Mouse (Mus musculus): ENCODE data around the gene Fam181b. TPM values are rescaled to one million over a fixed set of nuclear protein-coding genes. Genes with fewer than 3 reads are reported as not detected.

Fam181b gene
- polyA plus RNA-seq, 1 experiment from 2014 or later, result 32.2 TPM

- Histone ChIP-seq H3K4me1 (peaks cover 52% of the 10 kb centered on the region), H3K4me3 (peak overlapping the region; percentile 90), H3K36me3 (replicated peaks) (no peaks in the 10 kb centered on the region), H3K27ac (peak overlapping the region; percentile 84), H3K27me3 (replicated peaks) (no peaks in the 10 kb centered on the region), H3K9ac (peak overlapping the region; percentile 85), H3K9me3 (no peaks in the 10 kb centered on the region), H3K4me2 (peak overlapping the region; percentile 85)
- ATAC-seq (replicated peaks), result peak; percentile 25; the same call in 1 of the 2 replicates
- 8% methylated on average over 7 of the region's 7 CpGs for WGBS
These were observed 263 bp upstream of the Fam181b start for GRCm38 (mm10) chr7:93079420-93079784.

GRCm38 (mm10) chr7:93080731-93081430 is 1.2 kb downstream of the Fam181b start:
- Histone ChIP-seq H3K36me3 (replicated peaks) (no peaks in the 10 kb centered on the region), H3K27me3 (replicated peaks) (no peaks in the 10 kb centered on the region), H3K27ac (peak overlapping the region; percentile 84), H3K4me1 (peaks cover 52% of the 10 kb centered on the region), H3K4me2 (peak overlapping the region; percentile 85), H3K9ac (peak overlapping the region; percentile 85), H3K9me3 (no peaks in the 10 kb centered on the region), H3K4me3 (peak overlapping the region; percentile 90)
- peak; percentile 13 for ATAC-seq (replicated peaks)
- under 1% methylated on average over 45 of the region's 45 CpGs for WGBS

GRCm38 (mm10) chr7:93093371-93094058 is 13.8 kb downstream of the Fam181b start:
- no peaks in the 10 kb centered on the region for H3K9me3 ChIP-seq
- peak overlapping the region; percentile 9 for H3K4me3 ChIP-seq
- no peak overlapping the region for H3K9ac ChIP-seq
- WGBS, result 5% methylated on average over 11 of the region's 11 CpGs
- peak overlapping the region; percentile 44 for H3K4me2 ChIP-seq
- peak overlapping the region; percentile 49 for H3K27ac ChIP-seq
- no peaks in the 10 kb centered on the region for H3K36me3 ChIP-seq (replicated peaks)
- ATAC-seq (replicated peaks), result peak; percentile 84
- peaks cover 20% of the 10 kb centered on the region for H3K4me1 ChIP-seq
- H3K27me3 ChIP-seq (replicated peaks), result no peaks in the 10 kb centered on the region; the same call in 1 of the 2 replicates

- peak overlapping the region; percentile 45 for H3K4me2 ChIP-seq
- H3K27me3 ChIP-seq (replicated peaks), result no peaks in the 10 kb centered on the region; the same call in 1 of the 2 replicates
- H3K4me1 ChIP-seq, result peaks cover 20% of the 10 kb centered on the region
- peak overlapping the region; percentile 25; the same call in 1 of the 2 replicates for H3K9ac ChIP-seq
- no peaks in the 10 kb centered on the region for H3K9me3 ChIP-seq
- peak overlapping the region; percentile 27 for H3K4me3 ChIP-seq
- peak; percentile 82 for ATAC-seq (replicated peaks)
- peak overlapping the region; percentile 36; the same call in 1 of the 2 replicates for H3K27ac ChIP-seq
- H3K36me3 ChIP-seq (replicated peaks), result no peaks in the 10 kb centered on the region
- WGBS, result 1% methylated on average over 8 of the region's 8 CpGs
These were observed 15.8 kb downstream of the Fam181b start for GRCm38 (mm10) chr7:93095511-93095910.

DNA sequence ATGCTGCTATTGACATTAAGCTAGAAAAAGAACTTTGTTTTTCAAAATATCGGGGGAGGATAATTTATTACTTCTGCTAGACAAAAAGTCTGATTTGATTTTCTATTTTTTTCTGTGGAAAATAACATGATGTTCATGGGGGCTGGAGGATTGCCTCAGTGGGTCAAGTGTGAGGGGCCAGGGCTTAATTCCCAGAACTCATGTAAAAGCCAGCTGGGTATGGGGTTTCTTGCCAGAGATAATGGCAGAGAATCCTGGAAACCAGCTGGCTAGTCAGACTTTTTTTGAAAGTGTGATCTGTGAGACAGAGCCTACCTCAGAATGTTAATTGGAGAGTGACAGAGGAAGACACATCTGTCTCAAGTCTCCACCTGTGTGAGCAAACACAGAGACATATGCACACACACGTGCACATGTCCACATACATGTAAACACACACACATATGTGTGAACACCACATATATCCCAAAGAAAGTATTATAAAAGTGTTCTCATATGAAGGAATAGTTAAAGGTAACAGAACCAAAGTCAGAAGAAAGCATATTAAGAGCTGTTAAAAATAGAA is 25.2 kb downstream of the Fam181b start:
- no peak overlapping the region for H3K4me3 ChIP-seq
- no peaks in the 10 kb centered on the region for H3K27me3 ChIP-seq (replicated peaks)
- no peaks in the 10 kb centered on the region for H3K4me1 ChIP-seq
- no peak overlapping the region for H3K4me2 ChIP-seq
- 88% methylated on average over 2 of the region's 2 CpGs for WGBS
- no peaks in the 10 kb centered on the region for H3K9me3 ChIP-seq
- H3K36me3 ChIP-seq (replicated peaks), result no peaks in the 10 kb centered on the region
- H3K9ac ChIP-seq, result no peak overlapping the region
- ATAC-seq (replicated peaks), result no peak
- no peak overlapping the region for H3K27ac ChIP-seq

DNA sequence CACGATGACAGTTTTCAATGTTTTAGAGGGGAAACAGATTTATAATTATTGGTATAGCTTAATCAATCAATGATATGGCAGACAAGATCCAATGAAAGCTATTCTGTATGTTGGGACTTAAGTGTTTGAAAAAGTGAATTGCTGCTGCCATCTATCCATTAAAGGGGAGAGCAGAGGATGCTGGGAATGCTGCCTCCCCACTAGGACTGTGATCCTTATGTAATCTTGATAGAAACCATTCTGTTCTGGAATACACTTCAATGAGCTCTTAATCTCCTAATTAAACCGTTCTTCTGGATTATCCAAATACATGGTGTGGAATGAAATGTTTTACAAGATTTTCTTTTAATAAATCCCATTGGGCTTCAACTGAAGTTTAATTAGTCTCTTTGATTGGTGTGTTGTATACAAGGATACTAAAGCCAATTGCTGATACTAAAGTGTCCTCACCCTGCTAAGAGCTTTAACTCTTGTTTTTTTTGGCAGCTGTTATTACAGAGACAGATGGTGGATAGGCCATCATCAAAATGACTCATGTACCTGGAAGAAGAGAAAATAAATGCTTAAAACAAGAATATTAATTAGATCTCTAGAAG is 30.8 kb downstream of the Fam181b start:
- ATAC-seq (replicated peaks), result peak; percentile 50
- H3K4me3 ChIP-seq, result no peak overlapping the region
- H3K9ac ChIP-seq, result no peak overlapping the region
- no peak overlapping the region for H3K4me2 ChIP-seq
- 72% methylated on average over 2 of the region's 2 CpGs for WGBS
- no peaks in the 10 kb centered on the region for H3K27me3 ChIP-seq (replicated peaks)
- no peaks in the 10 kb centered on the region for H3K4me1 ChIP-seq
- H3K9me3 ChIP-seq, result no peaks in the 10 kb centered on the region
- no peak overlapping the region for H3K27ac ChIP-seq
- no peaks in the 10 kb centered on the region for H3K36me3 ChIP-seq (replicated peaks)

DNA sequence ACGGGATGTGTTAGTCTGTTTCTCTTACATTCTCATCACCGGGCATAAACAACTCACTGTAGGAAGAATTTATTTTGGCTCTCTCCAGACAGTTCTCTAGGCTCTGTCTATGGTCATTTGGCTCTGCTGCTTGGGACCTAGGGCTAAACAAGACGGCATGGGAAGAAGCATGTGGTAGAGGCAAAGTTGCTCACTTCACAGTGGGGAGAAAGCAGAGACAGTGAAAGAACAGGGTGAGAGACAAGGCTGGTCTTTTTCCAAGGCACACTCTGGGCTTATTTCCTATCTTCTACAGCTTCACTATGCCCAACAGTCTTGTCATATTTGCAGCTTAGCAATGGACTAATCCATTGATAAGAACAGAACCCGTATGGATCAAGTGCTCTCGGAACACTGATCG is 31.4 kb downstream of the Fam181b start:
- Histone ChIP-seq H3K27ac (no peak overlapping the region), H3K9ac (no peak overlapping the region), H3K9me3 (no peaks in the 10 kb centered on the region), H3K36me3 (replicated peaks) (no peaks in the 10 kb centered on the region), H3K4me1 (no peaks in the 10 kb centered on the region), H3K4me3 (no peak overlapping the region), H3K27me3 (replicated peaks) (no peaks in the 10 kb centered on the region), H3K4me2 (no peak overlapping the region)
- no peak for ATAC-seq (replicated peaks)
- WGBS, result 84% methylated on average over 6 of the region's 6 CpGs

DNA sequence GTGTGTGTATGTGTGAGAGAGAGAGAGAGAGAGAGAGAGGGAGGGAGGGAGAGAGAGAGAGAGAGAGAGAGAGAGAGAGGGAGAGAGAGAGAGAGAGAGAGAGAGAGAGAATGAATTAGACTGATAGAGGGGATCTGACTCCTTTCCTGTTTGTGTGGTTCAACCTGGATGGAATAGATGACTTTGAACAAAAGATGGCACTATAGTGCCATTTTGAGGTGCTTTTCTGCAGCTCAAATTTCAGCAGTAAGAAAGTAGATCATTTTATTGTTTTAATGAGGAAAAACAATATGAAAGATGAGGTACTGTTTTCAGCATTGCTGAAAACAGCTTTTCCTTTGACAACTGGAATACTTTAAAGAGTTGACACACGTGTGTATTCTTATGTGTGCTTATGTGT is 37.9 kb downstream of the Fam181b start:
- Histone ChIP-seq H3K4me3 (no peak overlapping the region), H3K4me1 (no peaks in the 10 kb centered on the region), H3K9me3 (no peaks in the 10 kb centered on the region), H3K9ac (no peak overlapping the region), H3K27me3 (replicated peaks) (no peaks in the 10 kb centered on the region), H3K36me3 (replicated peaks) (no peaks in the 10 kb centered on the region), H3K27ac (no peak overlapping the region), H3K4me2 (no peak overlapping the region)
- 67% methylated on average over 1 of the region's 1 CpGs for WGBS
- no peak for ATAC-seq (replicated peaks)

- no peak overlapping the region for H3K4me2 ChIP-seq
- no peak overlapping the region for H3K27ac ChIP-seq
- H3K4me3 ChIP-seq, result no peak overlapping the region
- ATAC-seq (replicated peaks), result no peak
- H3K27me3 ChIP-seq (replicated peaks), result no peaks in the 10 kb centered on the region
- H3K9me3 ChIP-seq, result no peaks in the 10 kb centered on the region
- no peak overlapping the region for H3K9ac ChIP-seq
- WGBS, result 80% methylated on average over 1 of the region's 1 CpGs
- no peaks in the 10 kb centered on the region for H3K4me1 ChIP-seq
- no peaks in the 10 kb centered on the region for H3K36me3 ChIP-seq (replicated peaks)
These were observed 44.3 kb downstream of the Fam181b start for GRCm38 (mm10) chr7:93123936-93124335.

Other genes with a start within 250 kb of the Fam181b start
- gene Ddias, start 205.6 kb upstream of the Fam181b start, polyA plus RNA-seq (2015; fragmentation: Nextera tagmentation; extraction: Ambion mirVana), result 4.1 and 4.3 TPM in 2 replicates
- gene Prcp, start 205.4 kb upstream of the Fam181b start, polyA plus RNA-seq (2015; fragmentation: Nextera tagmentation; extraction: Ambion mirVana), result 20.2 and 20.5 TPM in 2 replicates